Mouse (Mus musculus) erythroblast, embryonic 14.5 days (primary cell): ENCODE measurements around the gene Myo15.

Source experiments
- GATA1 ChIP-seq: IDR thresholded peaks from 2 replicates; pipeline ENCODE4 v1.6.1; 2012; ENCODE audit warnings: low read length, inconsistent platforms, mixed read lengths
- TAL1 ChIP-seq: IDR thresholded peaks from 3 replicates; pipeline ENCODE4 v1.6.1; 2012; ENCODE audit warnings: low read length, inconsistent platforms, mixed read lengths

- no peak for TF ChIP-seq GATA1
- TF ChIP-seq TAL1 = no peak
Measured at GRCm38 (mm10) chr11:60423006-60423405, 46.1 kb upstream of the Myo15 start.
